Mouse (Mus musculus): ENCODE results near the gene Itpkb. TPM values are rescaled to one million over a fixed set of nuclear protein-coding genes. Genes with fewer than 3 reads are reported as not detected.
A peak's percentile ranks its signal among the peaks of the same experiment; 100 is the strongest.

Gene Itpkb
- polyA plus RNA-seq, 1 experiment from 2014 or later: 3.4 TPM

GRCm38 (mm10) chr1:180415064-180415463 is 84.8 kb downstream of the Itpkb start:
- Histone ChIP-seq H3K4me2 (ENCODE audit: low read depth, low read length) (no peak overlapping the region), H3K4me1 (ENCODE audit: control insufficient read depth, insufficient read depth, low read length) (no peaks in the 10 kb centered on the region), H3K4me3 (ENCODE audit: low read depth, low read length) (no peak overlapping the region), H3K9me3 (replicated peaks; ENCODE audit: control insufficient read depth, low read length) (no peaks in the 10 kb centered on the region), H3K9ac (replicated peaks; ENCODE audit: low read length) (no peak overlapping the region), H3K36me3 (replicated peaks; ENCODE audit: control insufficient read depth, insufficient read depth, low read depth, low read length) (no peaks in the 10 kb centered on the region; the same call in 1 of the 2 replicates), H3K27me3 (ENCODE audit: control insufficient read depth, insufficient read depth, low read length) (no peaks in the 10 kb centered on the region), H3K27ac (replicated peaks; ENCODE audit: low read depth, low read length) (no peak overlapping the region)
- no peak for DNase-seq (ENCODE audit: low spot score)
- WGBS: 66% methylated on average over 4 of the region's 4 CpGs
- ATAC-seq (replicated peaks; ENCODE audit: insufficient number of reproducible peaks, low FRiP score, low TSS enrichment, low read depth): no peak

- H3K4me2 ChIP-seq (ENCODE audit: low read depth, low read length): no peak overlapping the region
- DNase-seq (ENCODE audit: low spot score) (no peak), ATAC-seq (replicated peaks; ENCODE audit: insufficient number of reproducible peaks, low FRiP score, low TSS enrichment, low read depth) (no peak)
- WGBS: 85% methylated on average over 7 of the region's 7 CpGs
- no peaks in the 10 kb centered on the region for H3K9me3 ChIP-seq (replicated peaks; ENCODE audit: control insufficient read depth, low read length)
- no peaks in the 10 kb centered on the region; the same call in 1 of the 2 replicates for H3K36me3 ChIP-seq (replicated peaks; ENCODE audit: control insufficient read depth, insufficient read depth, low read depth, low read length)
- no peak overlapping the region for H3K4me3 ChIP-seq (ENCODE audit: low read depth, low read length)
- H3K27me3 ChIP-seq (ENCODE audit: control insufficient read depth, insufficient read depth, low read length): no peaks in the 10 kb centered on the region
- no peak overlapping the region for H3K9ac ChIP-seq (replicated peaks; ENCODE audit: low read length)
- H3K27ac ChIP-seq (replicated peaks; ENCODE audit: low read depth, low read length): no peak overlapping the region
- H3K4me1 ChIP-seq (ENCODE audit: control insufficient read depth, insufficient read depth, low read length): no peaks in the 10 kb centered on the region
Measured at GRCm38 (mm10) chr1:180415836-180416235, 85.6 kb downstream of the Itpkb start.

GRCm38 (mm10) chr1:180417118-180417517 is 86.8 kb downstream of the Itpkb start:
- Histone ChIP-seq H3K4me2 (ENCODE audit: low read depth, low read length) (no peak overlapping the region), H3K9ac (replicated peaks; ENCODE audit: low read length) (no peak overlapping the region), H3K4me3 (ENCODE audit: low read depth, low read length) (no peak overlapping the region), H3K27me3 (ENCODE audit: control insufficient read depth, insufficient read depth, low read length) (no peaks in the 10 kb centered on the region), H3K4me1 (ENCODE audit: control insufficient read depth, insufficient read depth, low read length) (no peaks in the 10 kb centered on the region), H3K9me3 (replicated peaks; ENCODE audit: control insufficient read depth, low read length) (no peaks in the 10 kb centered on the region), H3K36me3 (replicated peaks; ENCODE audit: control insufficient read depth, insufficient read depth, low read depth, low read length) (no peaks in the 10 kb centered on the region; the same call in 1 of the 2 replicates), H3K27ac (replicated peaks; ENCODE audit: low read depth, low read length) (no peak overlapping the region)
- ATAC-seq (replicated peaks; ENCODE audit: insufficient number of reproducible peaks, low FRiP score, low TSS enrichment, low read depth): no peak
- 75% methylated on average over 2 of the region's 2 CpGs for WGBS
- DNase-seq (ENCODE audit: low spot score): no peak

GRCm38 (mm10) chr1:180419059-180419458 is 88.8 kb downstream of the Itpkb start:
- no peak overlapping the region for H3K27ac ChIP-seq (replicated peaks; ENCODE audit: low read depth, low read length)
- 86% methylated on average over 2 of the region's 2 CpGs for WGBS
- H3K4me1 ChIP-seq (ENCODE audit: control insufficient read depth, insufficient read depth, low read length): no peaks in the 10 kb centered on the region
- no peak overlapping the region for H3K9ac ChIP-seq (replicated peaks; ENCODE audit: low read length)
- H3K4me3 ChIP-seq (ENCODE audit: low read depth, low read length): no peak overlapping the region
- H3K36me3 ChIP-seq (replicated peaks; ENCODE audit: control insufficient read depth, insufficient read depth, low read depth, low read length): no peaks in the 10 kb centered on the region; the same call in 1 of the 2 replicates
- H3K9me3 ChIP-seq (replicated peaks; ENCODE audit: control insufficient read depth, low read length): no peaks in the 10 kb centered on the region
- H3K27me3 ChIP-seq (ENCODE audit: control insufficient read depth, insufficient read depth, low read length): no peaks in the 10 kb centered on the region
- DNase-seq (ENCODE audit: low spot score): no peak
- ATAC-seq (replicated peaks; ENCODE audit: insufficient number of reproducible peaks, low FRiP score, low TSS enrichment, low read depth): no peak
- no peak overlapping the region for H3K4me2 ChIP-seq (ENCODE audit: low read depth, low read length)

GRCm38 (mm10) chr1:180420496-180421164 is 90.3 kb downstream of the Itpkb start:
- DNase-seq (ENCODE audit: low spot score): no peak
- Histone ChIP-seq H3K9me3 (replicated peaks; ENCODE audit: control insufficient read depth, low read length) (no peaks in the 10 kb centered on the region), H3K4me3 (ENCODE audit: low read depth, low read length) (no peak overlapping the region), H3K9ac (replicated peaks; ENCODE audit: low read length) (no peak overlapping the region), H3K27ac (replicated peaks; ENCODE audit: low read depth, low read length) (no peak overlapping the region), H3K4me1 (ENCODE audit: control insufficient read depth, insufficient read depth, low read length) (no peaks in the 10 kb centered on the region), H3K27me3 (ENCODE audit: control insufficient read depth, insufficient read depth, low read length) (no peaks in the 10 kb centered on the region), H3K4me2 (ENCODE audit: low read depth, low read length) (no peak overlapping the region), H3K36me3 (replicated peaks; ENCODE audit: control insufficient read depth, insufficient read depth, low read depth, low read length) (no peaks in the 10 kb centered on the region; the same call in 1 of the 2 replicates)
- ATAC-seq (replicated peaks; ENCODE audit: insufficient number of reproducible peaks, low FRiP score, low TSS enrichment, low read depth): peak; percentile 27; the same call in 1 of the 2 replicates
- WGBS: 54% methylated on average over 8 of the region's 8 CpGs

GRCm38 (mm10) chr1:180421165-180421909 is 91.1 kb downstream of the Itpkb start:
- H3K4me1 ChIP-seq (ENCODE audit: control insufficient read depth, insufficient read depth, low read length): no peaks in the 10 kb centered on the region
- H3K9me3 ChIP-seq (replicated peaks; ENCODE audit: control insufficient read depth, low read length): no peaks in the 10 kb centered on the region
- no peak overlapping the region for H3K9ac ChIP-seq (replicated peaks; ENCODE audit: low read length)
- H3K27ac ChIP-seq (replicated peaks; ENCODE audit: low read depth, low read length): no peak overlapping the region
- DNase-seq (ENCODE audit: low spot score) (no peak), ATAC-seq (replicated peaks; ENCODE audit: insufficient number of reproducible peaks, low FRiP score, low TSS enrichment, low read depth) (0 out of 2 replicates have a peak, but pooled peaks have one; percentile 26)
- no peaks in the 10 kb centered on the region for H3K27me3 ChIP-seq (ENCODE audit: control insufficient read depth, insufficient read depth, low read length)
- no peak overlapping the region for H3K4me2 ChIP-seq (ENCODE audit: low read depth, low read length)
- no peak overlapping the region for H3K4me3 ChIP-seq (ENCODE audit: low read depth, low read length)
- no peaks in the 10 kb centered on the region; the same call in 1 of the 2 replicates for H3K36me3 ChIP-seq (replicated peaks; ENCODE audit: control insufficient read depth, insufficient read depth, low read depth, low read length)
- 57% methylated on average over 25 of the region's 25 CpGs for WGBS

- 37% methylated on average over 11 of the region's 11 CpGs for WGBS
- Histone ChIP-seq H3K36me3 (replicated peaks; ENCODE audit: control insufficient read depth, insufficient read depth, low read depth, low read length) (no peaks in the 10 kb centered on the region; the same call in 1 of the 2 replicates), H3K9ac (replicated peaks; ENCODE audit: low read length) (no peak overlapping the region; the same call in 1 of the 2 replicates), H3K4me3 (ENCODE audit: low read depth, low read length) (no peak overlapping the region), H3K4me1 (ENCODE audit: control insufficient read depth, insufficient read depth, low read length) (no peaks in the 10 kb centered on the region), H3K27me3 (ENCODE audit: control insufficient read depth, insufficient read depth, low read length) (no peaks in the 10 kb centered on the region), H3K27ac (replicated peaks; ENCODE audit: low read depth, low read length) (no peak overlapping the region), H3K4me2 (ENCODE audit: low read depth, low read length) (no peak overlapping the region), H3K9me3 (replicated peaks; ENCODE audit: control insufficient read depth, low read length) (no peaks in the 10 kb centered on the region)
- ATAC-seq (replicated peaks; ENCODE audit: insufficient number of reproducible peaks, low FRiP score, low TSS enrichment, low read depth) (no peak), DNase-seq (ENCODE audit: low spot score) (peak; percentile 84)
Measured at GRCm38 (mm10) chr1:180422076-180422828, 92.0 kb downstream of the Itpkb start.

All from embryonic facial prominence, embryonic 11.5 days (tissue).